Mouse (Mus musculus) CH12.LX (cell line): ENCODE measurements at regions not wholly inside any gene's neighbourhood (a gene's known extent, or its start where the extent isn't known, plus 50 kb on each side); places are given as distances from the start of the nearest gene placed in this dataset.

Source experiments
- DNase-seq: peaks from one replicate; pipeline ENCODE4 v3.0.0-alpha.2; 2013; ENCODE audit errors: extremely low read depth
- H3K27ac ChIP-seq: 2 replicates; pipeline ENCODE4 v1.5.1; 2012; ENCODE audit warnings: low read depth, mild to moderate bottlenecking, control low read depth, moderate library complexity; ENCODE audit not compliant: insufficient read depth
- H3K27me3 ChIP-seq: replicated peaks from 2 replicates; pipeline ENCODE3; 2012; ENCODE audit warnings: inconsistent platforms
- H3K36me3 ChIP-seq, 2 experiments: replicated peaks in 1 of 2; 2 replicates each; pipeline versions ENCODE3 to v1.6.1; 2012; ENCODE audit warnings: inconsistent platforms in 1 of 2, low read length in 1 of 2, mild to moderate bottlenecking in 1 of 2, mixed read lengths in 1 of 2, moderate library complexity in 1 of 2; ENCODE audit not compliant: control insufficient read depth in 1 of 2, insufficient read depth in 1 of 2
- H3K4me1 ChIP-seq, 2 experiments: 2 replicates each; pipeline ENCODE4 v1.6.1; 2012; ENCODE audit warnings: inconsistent platforms in 1 of 2, moderate library complexity in 1 of 2; ENCODE audit not compliant: insufficient read depth in 2 of 2, control insufficient read depth in 1 of 2
- H3K4me2 ChIP-seq: 2 replicates; pipeline ENCODE4 v1.6.1; 2012; ENCODE audit warnings: low read depth, mild to moderate bottlenecking, control low read depth; ENCODE audit not compliant: poor library complexity, insufficient read depth, severe bottlenecking
- H3K4me3 ChIP-seq, 3 experiments: fragments of 150-350 bp in 1 of 3; sonication (generic) in 1 of 3; replicated peaks in 1 of 3; 2 replicates each; pipeline versions ENCODE3 to v1.5.1; 2011 to 2012; ENCODE audit warnings: low read depth in 2 of 3, low read length in 2 of 3, mild to moderate bottlenecking in 2 of 3, moderate library complexity in 2 of 3, control low read depth in 1 of 3, improper control_type of control experiment in 1 of 3, inconsistent platforms in 1 of 3, mixed read lengths in 1 of 3; ENCODE audit not compliant: poor library complexity in 1 of 3
- H3K79me2 ChIP-seq: replicated peaks from 2 replicates; pipeline ENCODE4 v1.6.1; 2012; ENCODE audit warnings: mild to moderate bottlenecking, moderate library complexity; ENCODE audit not compliant: control insufficient read depth, poor library complexity, insufficient read depth, severe bottlenecking; ENCODE audit errors: extremely low read depth
- H3K9ac ChIP-seq: 2 replicates; pipeline ENCODE4 v1.6.1; 2012; ENCODE audit warnings: low read depth, mild to moderate bottlenecking, control low read depth, moderate library complexity; ENCODE audit not compliant: insufficient read depth
- H3K9me3 ChIP-seq: replicated peaks from 2 replicates; pipeline ENCODE3; 2012; ENCODE audit warnings: low read length, inconsistent platforms, mixed read lengths
- BHLHE40 ChIP-seq: IDR thresholded peaks from 2 replicates; pipeline ENCODE4 v1.6.1; 2011; ENCODE audit warnings: mild to moderate bottlenecking, low read depth, low read length, improper control_type of control experiment
- CHD1 ChIP-seq: IDR thresholded peaks from 2 replicates; pipeline ENCODE4 v1.6.1; 2012; ENCODE audit warnings: low read depth, low read length, improper control_type of control experiment, inconsistent platforms
- CHD2 ChIP-seq: IDR thresholded peaks from 2 replicates; pipeline ENCODE4 v1.6.1; 2011; ENCODE audit warnings: low read length, improper control_type of control experiment
- CTCF ChIP-seq, 2 experiments: IDR thresholded peaks in 1 of 2; conservative IDR thresholded peaks in 1 of 2; 2 replicates each; pipeline ENCODE4 v1.5.1; 2011 to 2012; ENCODE audit warnings: low read depth in 2 of 2, low read length in 2 of 2, improper control_type of control experiment in 1 of 2, inconsistent platforms in 1 of 2, mild to moderate bottlenecking in 1 of 2, moderate library complexity in 1 of 2
- E2F4 ChIP-seq: IDR thresholded peaks from 2 replicates; pipeline ENCODE4 v1.6.1; 2011; ENCODE audit warnings: low read depth, low read length, improper control_type of control experiment; ENCODE audit not compliant: insufficient replicate concordance
- EP300 ChIP-seq: IDR thresholded peaks from 2 replicates; pipeline ENCODE4 v1.6.1; 2011; ENCODE audit warnings: low read length, improper control_type of control experiment
- GABPA ChIP-seq: IDR thresholded peaks from 2 replicates; pipeline ENCODE4 v1.6.1; 2012; ENCODE audit warnings: low read depth, low read length, improper control_type of control experiment, inconsistent platforms; ENCODE audit not compliant: insufficient replicate concordance
- HCFC1 ChIP-seq: IDR thresholded peaks from 2 replicates; pipeline ENCODE4 v1.6.1; 2012; ENCODE audit warnings: low read depth, mild to moderate bottlenecking, inconsistent platforms, low read length, improper control_type of control experiment
- IRF4 ChIP-seq: IDR thresholded peaks from 2 replicates; pipeline ENCODE4 v1.6.1; 2014; ENCODE audit warnings: low read depth, mild to moderate bottlenecking, inconsistent platforms, low read length, improper control_type of control experiment
- JUN ChIP-seq: IDR thresholded peaks from 2 replicates; pipeline ENCODE4 v1.6.1; 2011; ENCODE audit warnings: low read depth, mild to moderate bottlenecking, low read length, improper control_type of control experiment, moderate library complexity; ENCODE audit not compliant: insufficient read depth
- KAT2A ChIP-seq: IDR thresholded peaks from 2 replicates; pipeline ENCODE4 v1.6.1; 2012; ENCODE audit warnings: low read length, improper control_type of control experiment, inconsistent platforms; ENCODE audit not compliant: insufficient replicate concordance
- MAX ChIP-seq: IDR thresholded peaks from 2 replicates; pipeline ENCODE4 v1.6.1; 2011; ENCODE audit warnings: low read length, improper control_type of control experiment
- MAZ ChIP-seq: IDR thresholded peaks from 2 replicates; pipeline ENCODE4 v1.6.1; 2012; ENCODE audit warnings: low read depth, mild to moderate bottlenecking, inconsistent platforms, low read length, improper control_type of control experiment, moderate library complexity
- MEF2A ChIP-seq: IDR thresholded peaks from 2 replicates; pipeline ENCODE4 v1.6.1; 2014; ENCODE audit warnings: low read depth, mild to moderate bottlenecking, inconsistent platforms, low read length, improper control_type of control experiment, borderline replicate concordance
- MXI1 ChIP-seq: IDR thresholded peaks from 2 replicates; pipeline ENCODE4 v1.6.1; 2011; ENCODE audit warnings: mild to moderate bottlenecking, low read depth, low read length, improper control_type of control experiment
- MYC ChIP-seq: IDR thresholded peaks from 2 replicates; pipeline ENCODE4 v1.6.1; 2011; ENCODE audit warnings: low read depth, mild to moderate bottlenecking, improper control_type of control experiment, low read length
- PAX5 ChIP-seq: IDR thresholded peaks from 2 replicates; pipeline ENCODE4 v1.6.1; 2012; ENCODE audit warnings: low read length, inconsistent platforms, mixed read lengths
- POLR2A ChIP-seq: IDR thresholded peaks from 2 replicates; pipeline ENCODE4 v1.6.1; 2011; ENCODE audit warnings: low read depth, mild to moderate bottlenecking, improper control_type of control experiment, low read length
- POLR2AphosphoS2 ChIP-seq: IDR thresholded peaks from 2 replicates; pipeline ENCODE4 v1.6.1; 2011; ENCODE audit warnings: low read depth, low read length, improper control_type of control experiment
- RAD21 ChIP-seq: IDR thresholded peaks from 2 replicates; pipeline ENCODE4 v1.6.1; 2011; ENCODE audit warnings: low read depth, mild to moderate bottlenecking, low read length, improper control_type of control experiment, moderate library complexity
- RCOR1 ChIP-seq: conservative IDR thresholded peaks from 2 replicates; pipeline ENCODE4 v1.6.1; 2012; ENCODE audit warnings: low read depth, mild to moderate bottlenecking, inconsistent platforms, low read length, improper control_type of control experiment
- SIN3A ChIP-seq: IDR thresholded peaks from 2 replicates; pipeline ENCODE4 v1.6.1; 2012; ENCODE audit warnings: low read length, improper control_type of control experiment, inconsistent platforms
- SMC3 ChIP-seq: IDR thresholded peaks from 2 replicates; pipeline ENCODE4 v1.6.1; 2011; ENCODE audit warnings: low read depth, low read length, improper control_type of control experiment
- TBP ChIP-seq: conservative IDR thresholded peaks from 2 replicates; pipeline ENCODE4 v1.6.1; 2011; ENCODE audit warnings: low read depth, low read length, improper control_type of control experiment
- TCF12 ChIP-seq: IDR thresholded peaks from 2 replicates; pipeline ENCODE4 v1.6.1; 2014; ENCODE audit warnings: low read depth, mild to moderate bottlenecking, inconsistent platforms, low read length, improper control_type of control experiment
- UBTF ChIP-seq: IDR thresholded peaks from 2 replicates; pipeline ENCODE4 v1.6.1; 2012; ENCODE audit warnings: low read depth, mild to moderate bottlenecking, inconsistent platforms, low read length, improper control_type of control experiment, moderate library complexity
- USF1 ChIP-seq: IDR thresholded peaks from 2 replicates; pipeline ENCODE4 v1.6.1; 2014; ENCODE audit warnings: low read depth, mild to moderate bottlenecking, inconsistent platforms, low read length, improper control_type of control experiment
- ZNF384 ChIP-seq: IDR thresholded peaks from 2 replicates; pipeline ENCODE4 v1.6.1; 2012; ENCODE audit warnings: low read depth, low read length, improper control_type of control experiment, inconsistent platforms
- dilution Hi-C: fragments of 300-500 bp; cut with MboI; formaldehyde crosslinking; loops from 2 replicates; pipeline ENCODE4 v1.14.3; 2020; ENCODE audit warnings: low sequenced_read_pairs; ENCODE audit not compliant: extremely low pct_unique_long_range_greater_than_20kb, extremely low pct_ligation_motif_present
- in situ Hi-C: fragments of 300-500 bp; cut with MboI; formaldehyde crosslinking; loops from 3 replicates; pipeline ENCODE4 v1.14.3; 2019; ENCODE audit warnings: low sequenced_read_pairs, low pct_ligation_motif_present, low pct_unique_long_range_greater_than_20kb, mixed read lengths

GRCm38 (mm10) chr12:104592791-104593525 lies 119.8 kb upstream of the Gsc start:
- H3K79me2 ChIP-seq, result no peaks in the 10 kb centered on the region
- TF ChIP-seq PAX5 (no peak), MEF2A (no peak), EP300 (no peak), POLR2A (no peak), GABPA (no peak), HCFC1 (no peak), RAD21 (no peak), UBTF (no peak), CHD2 (no peak), MAX (no peak), USF1 (no peak), MXI1 (no peak), KAT2A (no peak), CHD1 (no peak), SMC3 (no peak), RCOR1 (no peak), ZNF384 (no peak), JUN (no peak)
- H3K4me1 ChIP-seq, result no peaks in the 10 kb centered on the region
- dilution Hi-C loops, result no loop called here
- no peaks in the 10 kb centered on the region for H3K36me3 ChIP-seq
- H3K27ac ChIP-seq, result no peak overlapping the region
- H3K9ac ChIP-seq, result no peak overlapping the region
- no peak overlapping the region for H3K4me2 ChIP-seq
- no peaks in the 10 kb centered on the region for H3K9me3 ChIP-seq
- no peak for DNase-seq
- H3K4me3 ChIP-seq, result no peak overlapping the region
- peaks cover 89% of the 10 kb centered on the region for H3K27me3 ChIP-seq
- in situ Hi-C loops, result no loop called here

- TF ChIP-seq EP300 (no peak), E2F4 (no peak), CTCF (conservative IDR thresholded peaks at IDR 0.05 in 1 of 2, IDR thresholded peaks at IDR 0.05 in 1 of 2; ENCODE audit: low read depth in 2 of 2, low read length in 2 of 2) (no peak), IRF4 (no peak), MXI1 (no peak), BHLHE40 (no peak), KAT2A (no peak), MYC (no peak), SMC3 (no peak), RAD21 (no peak), TBP (no peak), POLR2AphosphoS2 (no peak), MAZ (no peak), TCF12 (no peak), MEF2A (no peak), RCOR1 (no peak), GABPA (no peak), USF1 (no peak), SIN3A (no peak)
- dilution Hi-C loops, result no loop called here
- in situ Hi-C loops, result no loop called here
- H3K9ac ChIP-seq, result no peak overlapping the region
- H3K9me3 ChIP-seq, result no peaks in the 10 kb centered on the region
- no peaks in the 10 kb centered on the region for H3K79me2 ChIP-seq
- H3K4me1 ChIP-seq, result no peaks in the 10 kb centered on the region
- H3K36me3 ChIP-seq, result no peaks in the 10 kb centered on the region
- H3K27ac ChIP-seq, result no peak overlapping the region
- H3K4me3 ChIP-seq, result no peak overlapping the region
- H3K4me2 ChIP-seq, result no peak overlapping the region
- H3K27me3 ChIP-seq, result peaks cover 90% of the 10 kb centered on the region
- DNase-seq, result no peak
Observed at GRCm38 (mm10) chr12:104591571-104591970, 118.4 kb upstream of the Gsc start.
